Mouse (Mus musculus): ENCODE results near the gene Pgrmc1.

DNA sequence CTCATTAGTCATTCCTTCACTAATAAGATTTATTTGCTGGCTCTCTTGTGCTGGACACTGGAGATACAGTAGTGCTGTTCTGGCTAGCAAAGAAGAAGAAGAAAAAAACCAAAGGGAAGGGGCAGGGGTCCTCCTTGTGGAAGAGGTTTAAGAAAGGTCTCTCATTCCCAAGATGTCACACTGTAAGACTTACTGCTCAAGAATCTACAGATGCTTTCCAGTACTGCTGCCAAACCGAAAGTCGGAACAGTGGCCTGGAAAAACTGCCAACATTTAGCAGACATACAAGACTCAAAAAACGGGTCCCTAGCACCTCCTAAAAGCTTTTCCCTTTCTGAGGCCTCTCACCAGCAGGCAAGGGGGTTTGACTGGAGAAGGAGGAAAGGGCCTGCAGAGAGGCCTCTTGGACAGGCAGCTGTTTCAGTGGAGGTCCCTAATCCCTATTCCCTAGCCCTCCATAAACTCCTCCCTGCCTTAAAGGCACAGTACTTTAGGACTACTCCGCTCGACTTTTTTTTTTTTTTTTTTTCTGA lies 45.9 kb upstream of the Pgrmc1 start:
- TF ChIP-seq POLR2A (IDR thresholded peaks at IDR 0.05; ENCODE audit: low read depth, low read length) (no peak), CTCF (IDR thresholded peaks at IDR 0.05; ENCODE audit: extremely low read depth, insufficient read depth, insufficient read length, insufficient replicate concordance) (no peak)
